ENCODE assay signal across 20 mouse cellular contexts in the genomic region with DNA sequence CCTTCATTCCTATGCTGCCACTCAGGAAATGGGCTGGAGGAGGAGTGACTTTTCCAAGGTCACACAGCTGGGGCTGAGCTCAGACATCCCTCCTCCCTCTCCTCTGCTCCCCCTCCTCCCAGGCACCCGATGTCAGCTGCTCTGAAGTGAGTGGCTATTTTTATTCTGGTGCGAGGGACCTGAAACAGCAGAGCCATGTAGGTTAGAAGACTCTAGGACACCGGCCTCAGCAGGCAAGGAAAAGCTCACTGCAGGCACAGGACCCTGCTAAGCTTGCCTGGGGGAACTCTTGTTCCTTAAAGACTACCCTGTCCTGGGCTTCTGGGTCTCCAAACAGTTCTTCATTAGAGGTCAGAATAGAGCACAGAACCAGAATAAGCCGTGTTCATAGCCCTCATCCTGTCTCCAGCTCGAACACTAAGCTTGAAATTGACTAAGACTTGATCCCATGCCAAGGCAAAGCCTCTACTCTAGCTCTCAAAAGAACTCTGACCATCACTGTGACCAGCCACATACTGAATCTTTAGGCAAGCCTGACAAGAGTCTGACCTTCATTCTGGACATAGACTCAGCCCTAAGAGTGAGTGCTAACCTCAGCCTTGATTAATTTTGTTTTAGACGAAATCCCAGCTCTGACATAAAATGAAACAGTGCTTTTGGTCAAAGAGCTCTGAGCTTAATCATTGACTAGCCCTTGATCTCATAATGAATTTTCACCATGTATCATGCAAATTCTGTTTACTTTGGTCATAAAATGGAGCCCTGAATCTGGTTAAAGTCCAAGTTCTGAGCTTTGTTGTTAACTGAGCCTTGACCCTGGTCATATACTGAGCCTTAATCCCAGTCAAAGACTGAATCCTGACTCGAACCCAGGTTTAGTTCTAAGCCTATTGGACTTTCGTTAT. TPM values are rescaled to one million over a fixed set of nuclear protein-coding genes. Genes with fewer than 3 reads are reported as not detected.
DNase-seq lines count a peak whose midpoint lies in the region; ATAC-seq and TF ChIP-seq lines count a peak whose summit lies in the region.
"Had no signal": no experiment of that assay in that cellular context is flagged by ENCODE, and none has a peak within 500 bp of the region (broad histone marks: within the 10 kb centered on the region; RNA-seq: fewer than 3 reads in every experiment).

No protein-coding gene starts in this region.

- H3K4me1 ChIP-seq in liver, postnatal 0 days (ENCODE audit: insufficient read depth) = peaks cover 15% of the 10 kb centered on the region; the same call in 1 of the 2 replicates
- peaks cover 4% of the 10 kb centered on the region; the same call in 1 of the 2 replicates for H3K4me1 ChIP-seq in liver, embryonic 11.5 days (replicated peaks; ENCODE audit: control insufficient read depth, insufficient read depth, low read length)
- peaks cover 9% of the 10 kb centered on the region; the same call in 1 of the 2 replicates for H3K4me1 ChIP-seq in intestine, postnatal 0 days (replicated peaks; ENCODE audit: control insufficient read depth, insufficient read depth, low read length)
- peaks cover 2% of the 10 kb centered on the region; the same call in 1 of the 2 replicates for H3K4me1 ChIP-seq in midbrain, embryonic 11.5 days (ENCODE audit: control insufficient read depth, insufficient read depth, low read length)
- H3K4me1 ChIP-seq: neural tube, embryonic 12.5 days had no signal

- no peak overlapping the region for H3K9ac ChIP-seq in liver, postnatal 0 days (replicated peaks)
- no peak overlapping the region for H3K9ac ChIP-seq in liver, embryonic 11.5 days (ENCODE audit: low read depth, low read length)
- H3K9ac ChIP-seq in intestine, postnatal 0 days (ENCODE audit: low read depth, low read length) = no peak overlapping the region
- no peak overlapping the region for H3K9ac ChIP-seq in midbrain, embryonic 11.5 days (ENCODE audit: low read length)
- H3K9ac ChIP-seq: embryonic facial prominence, embryonic 15.5 days; forebrain, embryonic 12.5 days; midbrain, embryonic 15.5 days; neural tube, embryonic 12.5 days had no signal

- WGBS in liver, postnatal 0 days (ENCODE audit: insufficient replicate concordance) = 50% methylated on average over 8 of the region's 8 CpGs
- 71% methylated on average over 8 of the region's 8 CpGs for WGBS in liver, embryonic 11.5 days
- WGBS in intestine, postnatal 0 days = 33% methylated on average over 8 of the region's 8 CpGs
- 75% methylated on average over 8 of the region's 8 CpGs for WGBS in midbrain, embryonic 11.5 days

- TF ChIP-seq CTCF in gastrocnemius, adult 2 months (IDR thresholded peaks at IDR 0.05) = no peak
- TF ChIP-seq CTCF in liver, postnatal 0 days (IDR thresholded peaks at IDR 0.05; ENCODE audit: low read depth) = no peak
- TF ChIP-seq CTCF in intestine, postnatal 0 days (IDR thresholded peaks at IDR 0.05; ENCODE audit: low read depth) = no peak

- intact Hi-C loops in gastrocnemius, adult 2 months (cut with DNase I) = loop anchor here (5.0 to 10.0 kb wide), 2 partner anchors 125 to 162 kb away; no protein-coding TSS in a partner anchor

- no peaks in the 10 kb centered on the region for H3K36me3 ChIP-seq in liver, postnatal 0 days (replicated peaks; ENCODE audit: insufficient read depth, low read length)
- no peaks in the 10 kb centered on the region for H3K36me3 ChIP-seq in liver, embryonic 11.5 days (ENCODE audit: control insufficient read depth, insufficient read depth, low read length)
- H3K36me3 ChIP-seq in intestine, postnatal 0 days (ENCODE audit: control insufficient read depth, insufficient read depth) = no peaks in the 10 kb centered on the region
- no peaks in the 10 kb centered on the region for H3K36me3 ChIP-seq in midbrain, embryonic 11.5 days (ENCODE audit: control insufficient read depth, insufficient read depth, low read length)
- H3K36me3 ChIP-seq: embryonic facial prominence, embryonic 15.5 days; forebrain, embryonic 12.5 days; midbrain, embryonic 15.5 days; neural tube, embryonic 12.5 days had no signal

- ATAC-seq in liver, postnatal 0 days = no peak
- ATAC-seq in liver, embryonic 11.5 days (replicated peaks; ENCODE audit: low FRiP score) = no peak
- ATAC-seq in intestine, postnatal 0 days = peak; percentile 40
- ATAC-seq in midbrain, embryonic 11.5 days (ENCODE audit: low FRiP score) = no peak
- ATAC-seq: inflammation-experienced regulatory T-cells, adult 6 months; midbrain, embryonic 15.5 days had no signal

- DNase-seq in gastrocnemius, adult 2 months = no peak
- DNase-seq in gastrocnemius, postnatal 25 days = no peak
- DNase-seq in liver, postnatal 0 days = no peak
- DNase-seq in liver, embryonic 11.5 days (ENCODE audit: low spot score) = no peak
- DNase-seq in layer of hippocampus, adult 18-20 months (ENCODE audit: low spot score in 2 of 2) = no peak
- DNase-seq in lung, postnatal 25 days (ENCODE audit: low spot score) = no peak
- no peak for DNase-seq in midbrain, embryonic 11.5 days (ENCODE audit: low spot score, missing footprints)
- DNase-seq: cerebellum, adult 11 months; spleen, adult 18-20 months; thymus, postnatal 36 days had no signal

- H3K9me3 ChIP-seq in liver, postnatal 0 days (ENCODE audit: low read length) = no peaks in the 10 kb centered on the region
- H3K9me3 ChIP-seq in liver, embryonic 11.5 days (ENCODE audit: control insufficient read depth, low read length) = no peaks in the 10 kb centered on the region
- no peaks in the 10 kb centered on the region for H3K9me3 ChIP-seq in intestine, postnatal 0 days (ENCODE audit: control insufficient read depth)
- no peaks in the 10 kb centered on the region for H3K9me3 ChIP-seq in midbrain, embryonic 11.5 days (ENCODE audit: control insufficient read depth, low read length)
- H3K9me3 ChIP-seq: embryonic facial prominence, embryonic 15.5 days; forebrain, embryonic 12.5 days; midbrain, embryonic 15.5 days; neural tube, embryonic 12.5 days had no signal

- H3K27me3 ChIP-seq in liver, postnatal 0 days (ENCODE audit: insufficient read depth, low read length) = no peaks in the 10 kb centered on the region
- no peaks in the 10 kb centered on the region for H3K27me3 ChIP-seq in liver, embryonic 11.5 days (replicated peaks; ENCODE audit: control insufficient read depth, insufficient read depth, low read length)
- no peaks in the 10 kb centered on the region for H3K27me3 ChIP-seq in intestine, postnatal 0 days (replicated peaks; ENCODE audit: control insufficient read depth, insufficient read depth, low read length)
- no peaks in the 10 kb centered on the region for H3K27me3 ChIP-seq in midbrain, embryonic 11.5 days (ENCODE audit: control insufficient read depth, insufficient read depth, low read length)
- H3K27me3 ChIP-seq: embryonic facial prominence, embryonic 15.5 days; forebrain, embryonic 12.5 days; midbrain, embryonic 15.5 days; neural tube, embryonic 12.5 days had no signal

- no peak overlapping the region for H3K4me2 ChIP-seq in liver, postnatal 0 days (ENCODE audit: low read depth, low read length)
- no peak overlapping the region for H3K4me2 ChIP-seq in liver, embryonic 11.5 days
- H3K4me2 ChIP-seq in intestine, postnatal 0 days (replicated peaks; ENCODE audit: low read depth) = 0 out of 2 replicates have a peak overlapping the region, but pooled peaks have one; percentile 7
- H3K4me2 ChIP-seq in midbrain, embryonic 11.5 days = no peak overlapping the region
- H3K4me2 ChIP-seq: embryonic facial prominence, embryonic 15.5 days; forebrain, embryonic 12.5 days; midbrain, embryonic 15.5 days; neural tube, embryonic 12.5 days had no signal

- TF ChIP-seq EP300 in liver, postnatal 0 days (IDR thresholded peaks at IDR 0.05; ENCODE audit: low read depth) = no peak

- peak overlapping the region; percentile 28; the same call in 1 of the 2 replicates for H3K4me3 ChIP-seq in gastrocnemius, adult 2 months
- no peak overlapping the region for H3K4me3 ChIP-seq in liver, postnatal 0 days (ENCODE audit: low read depth, low read length)
- no peak overlapping the region for H3K4me3 ChIP-seq in liver, embryonic 11.5 days (ENCODE audit: low read depth, low read length)
- H3K4me3 ChIP-seq in intestine, postnatal 0 days (ENCODE audit: low read depth, low read length) = no peak overlapping the region
- no peak overlapping the region for H3K4me3 ChIP-seq in midbrain, embryonic 11.5 days (ENCODE audit: low read depth, low read length)
- H3K4me3 ChIP-seq: embryonic facial prominence, embryonic 15.5 days; forebrain, embryonic 12.5 days; midbrain, embryonic 15.5 days; neural tube, embryonic 12.5 days had no signal

- H3K27ac ChIP-seq in gastrocnemius, adult 2 months = peak overlapping the region; percentile 82
- H3K27ac ChIP-seq in liver, postnatal 0 days (ENCODE audit: low read depth) = 0 out of 2 replicates have a peak overlapping the region, but pooled peaks have one; percentile 1
- H3K27ac ChIP-seq in liver, embryonic 11.5 days (ENCODE audit: low read depth, low read length) = no peak overlapping the region
- H3K27ac ChIP-seq in intestine, postnatal 0 days (ENCODE audit: low read depth, low read length) = peak overlapping the region; percentile 37
- no peak overlapping the region for H3K27ac ChIP-seq in midbrain, embryonic 11.5 days (ENCODE audit: low read depth, low read length)
- H3K27ac ChIP-seq: embryonic facial prominence, embryonic 15.5 days; forebrain, embryonic 12.5 days; midbrain, embryonic 15.5 days; neural tube, embryonic 12.5 days; stomach, postnatal 0 days had no signal

RNA-seq across cellular contexts. Expression of gene Inpp5j, which starts 4.8 kb away (rescaled TPM):
- total RNA-seq in gastrocnemius, adult 2 months (2021) = 1 to 10 TPM; 2.3 to 5.7 TPM
- 1 to 10 TPM; 5.6 TPM for total RNA-seq in gastrocnemius, postnatal 25 days (2021)
- polyA plus RNA-seq in liver, postnatal 0 days (2015; fragmentation: Nextera tagmentation; extraction: Ambion mirVana) = 0.83 and 0.86 TPM in 2 replicates
- 0.45 and 0.52 TPM in 2 replicates for polyA plus RNA-seq in liver, embryonic 11.5 days (2014; fragmentation: Nextera tagmentation; extraction: Ambion mirVana)
- polyA plus RNA-seq in intestine, postnatal 0 days (2015; fragmentation: Nextera tagmentation; extraction: Ambion mirVana) = 6.8 and 6.9 TPM in 2 replicates
- 10 to 100 TPM; 79.2 to 82.5 TPM for total RNA-seq in layer of hippocampus, adult 18-20 months (2021)
- 0.07 and 0.16 TPM in 2 replicates for polyA plus RNA-seq in midbrain, embryonic 11.5 days (2014; fragmentation: Nextera tagmentation; extraction: Ambion mirVana)
- total RNA-seq: common myeloid progenitor, adult 5-6 weeks had no signal
- polyA plus RNA-seq: inflammation-experienced regulatory T-cells, adult 6 months had no signal

RNA-seq across cellular contexts. Expression of gene Selenom, which starts 5.1 kb away (rescaled TPM):
- total RNA-seq in gastrocnemius, adult 2 months (2021) = 10 to 100 TPM; 11.6 to 17.5 TPM
- 10 to 100 TPM; 15.1 to 19.6 TPM for total RNA-seq in gastrocnemius, postnatal 25 days (2021)
- polyA plus RNA-seq in liver, postnatal 0 days (2015; fragmentation: Nextera tagmentation; extraction: Ambion mirVana) = 9.9 and 11.7 TPM in 2 replicates
- polyA plus RNA-seq in liver, embryonic 11.5 days (2014; fragmentation: Nextera tagmentation; extraction: Ambion mirVana) = 27.9 and 35.9 TPM in 2 replicates
- 283 and 284 TPM in 2 replicates for polyA plus RNA-seq in intestine, postnatal 0 days (2015; fragmentation: Nextera tagmentation; extraction: Ambion mirVana)
- 100 to 1,000 TPM; 194 to 199 TPM for total RNA-seq in layer of hippocampus, adult 18-20 months (2021)
- polyA plus RNA-seq in midbrain, embryonic 11.5 days (2014; fragmentation: Nextera tagmentation; extraction: Ambion mirVana) = 55.9 and 58.9 TPM in 2 replicates

RNA-seq across cellular contexts. Expression of gene Pla2g3, which starts 21.3 kb away (rescaled TPM):
- total RNA-seq in gastrocnemius, adult 2 months (2021) = not detected
- not detected for total RNA-seq in gastrocnemius, postnatal 25 days (2021)
- 0.07 TPM in 1 of 2 replicates, not detected in the other for polyA plus RNA-seq in liver, postnatal 0 days (2015; fragmentation: Nextera tagmentation; extraction: Ambion mirVana)
- 0.27 TPM in 2 replicates for polyA plus RNA-seq in liver, embryonic 11.5 days (2014; fragmentation: Nextera tagmentation; extraction: Ambion mirVana)
- polyA plus RNA-seq in intestine, postnatal 0 days (2015; fragmentation: Nextera tagmentation; extraction: Ambion mirVana) = 0.17 and 0.30 TPM in 2 replicates
- 1 to 10 TPM; 2.3 to 2.9 TPM for total RNA-seq in layer of hippocampus, adult 18-20 months (2021)
- 0.38 and 0.54 TPM in 2 replicates for polyA plus RNA-seq in midbrain, embryonic 11.5 days (2014; fragmentation: Nextera tagmentation; extraction: Ambion mirVana)
- total RNA-seq: common myeloid progenitor, adult 5-6 weeks; gastrocnemius, adult 18-20 months; heart, postnatal 36 days had no signal

RNA-seq across cellular contexts. Expression of gene Smtn, which starts 31.0 kb away (rescaled TPM):
- total RNA-seq in gastrocnemius, adult 2 months (2021) = 100 to 1,000 TPM in 1 of 2 experiments, 10 to 100 TPM in 1; 70.3 to 119 TPM
- 10 to 100 TPM; 80.8 to 97.3 TPM for total RNA-seq in gastrocnemius, postnatal 25 days (2021)
- polyA plus RNA-seq in liver, postnatal 0 days (2015; fragmentation: Nextera tagmentation; extraction: Ambion mirVana) = 8.4 and 8.9 TPM in 2 replicates
- 27.0 and 29.3 TPM in 2 replicates for polyA plus RNA-seq in liver, embryonic 11.5 days (2014; fragmentation: Nextera tagmentation; extraction: Ambion mirVana)
- polyA plus RNA-seq in intestine, postnatal 0 days (2015; fragmentation: Nextera tagmentation; extraction: Ambion mirVana) = 75.1 and 82.9 TPM in 2 replicates
- total RNA-seq in layer of hippocampus, adult 18-20 months (2021) = 1 to 10 TPM; 7.7 to 8.2 TPM
- 26.6 and 27.1 TPM in 2 replicates for polyA plus RNA-seq in midbrain, embryonic 11.5 days (2014; fragmentation: Nextera tagmentation; extraction: Ambion mirVana)

RNA-seq across cellular contexts. Expression of gene Rnf185, which starts 57.3 kb away (rescaled TPM):
- total RNA-seq in gastrocnemius, adult 2 months (2021) = 10 to 100 TPM; 18.9 to 19.4 TPM
- 10 to 100 TPM; 13.1 to 16.9 TPM for total RNA-seq in gastrocnemius, postnatal 25 days (2021)
- polyA plus RNA-seq in liver, postnatal 0 days (2015; fragmentation: Nextera tagmentation; extraction: Ambion mirVana) = 9.7 and 10.3 TPM in 2 replicates
- 20.6 and 22.2 TPM in 2 replicates for polyA plus RNA-seq in liver, embryonic 11.5 days (2014; fragmentation: Nextera tagmentation; extraction: Ambion mirVana)
- polyA plus RNA-seq in intestine, postnatal 0 days (2015; fragmentation: Nextera tagmentation; extraction: Ambion mirVana) = 31.1 and 32.0 TPM in 2 replicates
- total RNA-seq in layer of hippocampus, adult 18-20 months (2021) = 10 to 100 TPM; 30.2 to 32.2 TPM
- 51.9 and 54.3 TPM in 2 replicates for polyA plus RNA-seq in midbrain, embryonic 11.5 days (2014; fragmentation: Nextera tagmentation; extraction: Ambion mirVana)

Comparison
In these comparisons a context has a peak if more than half of its experiments do, and no peak if none do; other contexts are left out.
1. H3K27ac ChIP-seq: peak in gastrocnemius, adult 2 months (single experiment), liver, postnatal 0 days (single experiment) and intestine, postnatal 0 days (single experiment); none in liver, embryonic 11.5 days (single experiment) and midbrain, embryonic 11.5 days (single experiment).